Mouse (Mus musculus): ENCODE data around the gene Sipa1l3. TPM values are rescaled to one million over a fixed set of nuclear protein-coding genes. Genes with fewer than 3 reads are reported as not detected.
A peak's percentile ranks its signal among the peaks of the same experiment; 100 is the strongest.

The Sipa1l3 gene
- polyA plus RNA-seq (2015; fragmentation: Nextera tagmentation; extraction: Ambion mirVana): 16.7 and 16.8 TPM in 2 replicates

DNA sequence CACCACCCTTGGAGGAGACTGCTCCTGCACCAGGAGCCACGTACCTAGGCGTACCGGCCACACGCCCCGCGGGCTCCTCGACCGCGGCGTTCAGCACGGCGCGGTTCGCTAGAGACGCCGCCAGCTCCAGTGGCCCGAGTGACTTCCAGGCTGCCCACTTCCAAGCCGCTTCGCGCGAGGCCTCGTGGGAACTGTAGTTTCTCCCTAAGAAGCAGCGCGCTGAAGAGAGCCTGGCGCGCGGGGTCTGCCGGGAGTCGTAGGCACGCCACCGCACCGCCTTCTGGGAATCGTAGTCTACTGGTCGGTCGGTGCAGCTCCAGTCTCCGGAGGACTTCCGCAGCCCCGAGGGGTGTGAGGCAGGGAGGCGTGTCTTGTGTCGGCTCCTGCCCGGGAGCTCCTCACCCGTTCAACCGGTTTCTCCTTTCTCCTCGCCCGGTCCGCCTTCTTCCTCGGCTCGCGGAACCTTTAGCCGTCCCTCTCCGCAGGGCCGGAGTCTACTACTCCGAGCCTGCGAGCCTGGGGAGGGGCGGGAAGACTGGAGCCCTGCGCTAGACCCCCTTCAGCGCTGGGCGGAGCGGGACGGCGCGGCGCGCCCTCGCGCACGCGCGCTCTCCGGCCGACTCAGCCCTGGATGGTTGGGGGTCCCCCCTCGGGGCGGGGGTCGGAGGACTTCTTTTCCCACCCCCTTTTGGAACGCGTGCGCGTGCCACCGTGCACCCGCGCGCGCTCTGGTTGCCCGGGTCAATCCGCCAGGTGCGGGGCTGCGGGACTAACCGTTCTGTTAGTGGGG, at the start of gene Sipa1l3:
Sipa1l3 (minus strand) TSS at position 221 of the 790 bp plus-strand sequence.
- under 1% methylated on average over 88 of the region's 88 CpGs for whole genome bisulfite sequencing

GRCm38 (mm10) chr7:29563006-29563405, 44.6 kb upstream of the Sipa1l3 start:
- ATAC-seq (ENCODE audit: low read depth): no peak
- no peak overlapping the region for H3K27ac ChIP-seq (replicated peaks)
- no peaks in the 10 kb centered on the region for H3K4me1 ChIP-seq (replicated peaks)
- H3K9me3 ChIP-seq: no peaks in the 10 kb centered on the region
- 91% methylated on average over 10 of the region's 10 CpGs for WGBS
- H3K4me2 ChIP-seq: no peak overlapping the region
- no peak overlapping the region for H3K4me3 ChIP-seq
- H3K36me3 ChIP-seq: no peaks in the 10 kb centered on the region
- no peak overlapping the region for H3K9ac ChIP-seq
- no peaks in the 10 kb centered on the region for H3K27me3 ChIP-seq

More for the DNA sequence above, at the start of gene Sipa1l3:
- H3K4me2 ChIP-seq: peak within 1 kb of the TSS; percentile 94
- no peaks in the 10 kb centered on the region for H3K36me3 ChIP-seq
- peak within 1 kb of the TSS; percentile 90 for H3K27ac ChIP-seq (replicated peaks)
- peaks cover 36% of the 10 kb centered on the region for H3K4me1 ChIP-seq (replicated peaks)
- peak within 1 kb of the TSS; percentile 84 for H3K9ac ChIP-seq
- ATAC-seq (ENCODE audit: low read depth): peak; percentile 97
- H3K27me3 ChIP-seq: no peaks in the 10 kb centered on the region
- no peaks in the 10 kb centered on the region for H3K9me3 ChIP-seq
- H3K4me3 ChIP-seq: peak within 1 kb of the TSS; percentile 73

GRCm38 (mm10) chr7:29561046-29561445, 42.6 kb upstream of the Sipa1l3 start:
- ATAC-seq (ENCODE audit: low read depth): no peak
- Histone ChIP-seq H3K36me3 (no peaks in the 10 kb centered on the region), H3K27ac (replicated peaks) (no peak overlapping the region), H3K9me3 (no peaks in the 10 kb centered on the region), H3K27me3 (no peaks in the 10 kb centered on the region), H3K4me1 (replicated peaks) (no peaks in the 10 kb centered on the region), H3K9ac (no peak overlapping the region), H3K4me3 (no peak overlapping the region), H3K4me2 (no peak overlapping the region)
- 83% methylated on average over 9 of the region's 9 CpGs for WGBS

DNA sequence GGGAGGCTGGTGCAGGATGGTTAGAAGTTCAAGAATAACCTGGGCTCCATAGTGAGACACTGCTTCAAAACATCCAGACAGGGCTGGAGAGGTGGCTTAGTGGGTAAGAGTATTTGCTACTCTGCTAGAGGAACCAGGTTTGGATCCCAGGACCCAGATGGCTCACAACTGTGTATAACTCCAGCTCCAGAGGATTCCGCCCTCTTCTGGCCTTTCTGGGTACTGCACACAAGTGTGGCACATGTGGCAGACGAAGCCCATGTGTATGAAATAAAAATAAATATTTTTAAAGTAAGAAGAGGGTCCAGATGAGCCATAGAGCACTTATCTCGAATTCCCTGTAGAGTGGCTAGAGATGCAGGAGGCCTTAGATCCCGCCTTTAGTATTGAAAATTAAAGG, 40.8 kb upstream of the Sipa1l3 start:
- 71% methylated on average over 4 of the region's 4 CpGs for WGBS
- no peaks in the 10 kb centered on the region for H3K27me3 ChIP-seq

GRCm38 (mm10) chr7:29558744-29559143, 40.3 kb upstream of the Sipa1l3 start:
- H3K27me3 ChIP-seq: no peaks in the 10 kb centered on the region
- H3K9ac ChIP-seq: no peak overlapping the region
- H3K27ac ChIP-seq (replicated peaks): no peak overlapping the region
- H3K4me2 ChIP-seq: no peak overlapping the region
- no peaks in the 10 kb centered on the region for H3K9me3 ChIP-seq
- H3K36me3 ChIP-seq: no peaks in the 10 kb centered on the region
- no peak overlapping the region for H3K4me3 ChIP-seq
- no peak for ATAC-seq (ENCODE audit: low read depth)
- H3K4me1 ChIP-seq (replicated peaks): no peaks in the 10 kb centered on the region
- WGBS: 89% methylated on average over 1 of the region's 1 CpGs

More for the DNA sequence above, 40.8 kb upstream of the Sipa1l3 start:
- no peaks in the 10 kb centered on the region for H3K36me3 ChIP-seq
- no peak overlapping the region for H3K4me2 ChIP-seq
- no peaks in the 10 kb centered on the region for H3K4me1 ChIP-seq (replicated peaks)
- no peak overlapping the region for H3K9ac ChIP-seq
- no peak overlapping the region for H3K4me3 ChIP-seq
- no peak overlapping the region for H3K27ac ChIP-seq (replicated peaks)
- ATAC-seq (ENCODE audit: low read depth): no peak
- H3K9me3 ChIP-seq: no peaks in the 10 kb centered on the region

GRCm38 (mm10) chr7:29556283-29556682, 37.8 kb upstream of the Sipa1l3 start:
- Histone ChIP-seq H3K9ac (no peak overlapping the region), H3K9me3 (no peaks in the 10 kb centered on the region), H3K4me2 (no peak overlapping the region), H3K4me3 (no peak overlapping the region), H3K27me3 (no peaks in the 10 kb centered on the region), H3K27ac (replicated peaks) (no peak overlapping the region), H3K4me1 (replicated peaks) (no peaks in the 10 kb centered on the region), H3K36me3 (no peaks in the 10 kb centered on the region)
- WGBS: 80% methylated on average over 4 of the region's 4 CpGs
- no peak for ATAC-seq (ENCODE audit: low read depth)

DNA sequence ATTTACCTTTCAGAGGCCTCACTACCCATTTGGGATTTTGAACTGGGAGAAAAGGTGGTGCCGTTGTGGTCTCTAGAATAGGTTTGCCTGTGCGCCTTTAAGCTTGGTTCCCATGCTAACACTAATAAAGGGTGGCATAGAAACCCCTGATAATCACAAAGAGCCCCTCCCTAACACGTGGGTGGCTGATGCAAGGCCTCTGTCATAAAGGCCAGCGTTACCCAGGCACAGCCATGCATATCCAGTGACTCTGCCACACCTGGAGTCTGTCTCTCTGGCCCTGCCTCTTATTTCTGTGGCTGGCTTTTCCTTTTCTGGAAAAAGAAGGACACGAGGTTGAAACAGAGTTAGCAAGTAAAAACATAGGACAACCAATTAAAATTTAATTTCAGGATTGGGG, 37.1 kb upstream of the Sipa1l3 start:
- H3K27ac ChIP-seq (replicated peaks): no peak overlapping the region
- H3K4me2 ChIP-seq: no peak overlapping the region
- no peaks in the 10 kb centered on the region for H3K36me3 ChIP-seq
- no peak overlapping the region for H3K9ac ChIP-seq
- WGBS: 75% methylated on average over 5 of the region's 5 CpGs
- no peak for ATAC-seq (ENCODE audit: low read depth)
- no peaks in the 10 kb centered on the region for H3K4me1 ChIP-seq (replicated peaks)
- H3K27me3 ChIP-seq: no peaks in the 10 kb centered on the region
- H3K4me3 ChIP-seq: no peak overlapping the region
- H3K9me3 ChIP-seq: no peaks in the 10 kb centered on the region

DNA sequence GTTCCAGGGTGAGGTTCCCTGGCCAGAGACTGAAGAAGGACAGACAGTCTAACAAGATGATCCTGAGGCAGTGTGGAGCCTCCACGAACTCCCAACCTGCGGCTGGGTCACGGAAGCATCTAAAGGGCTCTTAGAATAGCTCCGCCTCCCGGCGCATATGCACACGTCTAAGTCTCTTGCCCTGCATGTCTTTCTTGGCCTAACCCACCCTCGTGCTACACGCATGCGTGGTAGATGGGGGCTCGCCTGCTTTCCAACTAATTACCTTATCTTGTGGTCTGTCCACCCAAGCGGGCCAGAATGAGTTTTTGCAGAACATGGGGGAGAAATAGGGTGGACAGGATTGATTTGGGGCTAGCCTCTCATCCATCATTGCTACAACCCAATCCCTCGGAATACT, 36.6 kb upstream of the Sipa1l3 start:
- 89% methylated on average over 13 of the region's 13 CpGs for WGBS
- Histone ChIP-seq H3K9ac (no peak overlapping the region), H3K9me3 (no peaks in the 10 kb centered on the region), H3K27ac (replicated peaks) (no peak overlapping the region), H3K36me3 (no peaks in the 10 kb centered on the region), H3K27me3 (no peaks in the 10 kb centered on the region), H3K4me1 (replicated peaks) (no peaks in the 10 kb centered on the region), H3K4me3 (no peak overlapping the region), H3K4me2 (no peak overlapping the region)
- no peak for ATAC-seq (ENCODE audit: low read depth)

DNA sequence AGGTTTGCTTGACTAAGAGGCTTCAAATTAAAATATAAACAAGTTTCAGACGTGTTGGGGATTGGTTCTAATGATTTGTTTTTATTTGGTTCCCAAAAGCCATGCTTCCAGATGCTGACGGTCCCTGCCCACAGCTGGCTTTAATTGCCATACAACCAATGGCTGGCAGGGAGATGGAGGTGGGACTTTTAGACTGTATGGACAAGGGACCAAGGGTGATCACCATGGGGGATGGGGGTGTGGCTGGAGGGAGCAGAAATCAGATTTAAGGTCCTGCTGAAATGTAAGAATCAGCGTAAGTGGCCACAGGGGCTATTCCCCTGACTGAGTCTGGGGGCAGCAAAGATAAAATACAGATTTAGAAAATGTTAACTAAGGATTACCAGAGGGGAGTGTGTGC, 32.2 kb upstream of the Sipa1l3 start:
- Histone ChIP-seq H3K4me2 (no peak overlapping the region), H3K9ac (no peak overlapping the region), H3K4me3 (no peak overlapping the region), H3K27ac (replicated peaks) (no peak overlapping the region), H3K27me3 (no peaks in the 10 kb centered on the region), H3K36me3 (no peaks in the 10 kb centered on the region), H3K4me1 (replicated peaks) (no peaks in the 10 kb centered on the region), H3K9me3 (no peaks in the 10 kb centered on the region)
- WGBS: 65% methylated on average over 3 of the region's 3 CpGs
- no peak for ATAC-seq (ENCODE audit: low read depth)

DNA sequence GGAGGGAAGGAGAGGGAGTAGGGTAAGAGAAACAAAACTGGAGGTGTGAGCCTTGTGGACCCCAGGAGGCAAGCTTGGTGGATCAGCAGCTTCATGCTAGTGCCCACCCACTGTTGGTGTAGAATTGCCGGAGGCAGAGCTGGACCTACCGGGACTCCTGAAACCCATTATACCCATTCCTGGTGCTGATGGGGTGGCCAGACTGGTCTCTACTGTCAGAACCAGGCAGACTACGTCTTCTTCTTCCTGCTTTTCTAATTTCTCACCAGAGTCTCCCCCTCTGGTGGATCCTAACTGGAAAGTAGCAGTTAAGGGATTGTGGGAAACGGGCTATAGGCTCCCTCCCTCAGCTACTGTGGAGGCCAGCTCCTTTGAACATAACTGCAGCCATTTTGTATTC, 23.2 kb upstream of the Sipa1l3 start:
- Histone ChIP-seq H3K36me3 (no peaks in the 10 kb centered on the region), H3K4me2 (no peak overlapping the region), H3K4me3 (no peak overlapping the region), H3K4me1 (replicated peaks) (no peaks in the 10 kb centered on the region), H3K9ac (no peak overlapping the region), H3K9me3 (peaks cover 2% of the 10 kb centered on the region; the same call in 1 of the 2 replicates), H3K27me3 (no peaks in the 10 kb centered on the region), H3K27ac (replicated peaks) (no peak overlapping the region)
- 73% methylated on average over 4 of the region's 4 CpGs for WGBS
- ATAC-seq (ENCODE audit: low read depth): no peak

DNA sequence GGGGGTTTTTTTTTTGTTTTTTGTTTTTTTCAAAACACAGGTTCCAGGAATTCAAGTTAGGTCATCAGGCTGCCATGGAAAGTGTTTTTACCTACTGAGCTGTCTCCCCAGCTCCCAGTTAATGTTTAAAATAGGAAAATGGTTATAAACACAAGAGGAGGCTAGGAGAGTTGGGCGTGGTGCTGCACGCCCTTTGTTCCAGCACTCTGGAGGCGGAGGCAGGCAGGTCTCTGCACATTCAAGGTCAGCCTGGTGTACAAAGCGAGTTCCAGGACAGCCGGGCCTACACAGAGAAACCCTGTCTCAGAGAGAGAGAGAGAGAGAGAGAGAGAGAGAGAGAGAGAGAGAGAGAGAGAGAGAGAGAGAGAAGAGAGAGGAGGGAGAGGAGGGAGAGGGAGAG, 22.7 kb upstream of the Sipa1l3 start:
- peaks cover 2% of the 10 kb centered on the region; the same call in 1 of the 2 replicates for H3K9me3 ChIP-seq
- H3K27me3 ChIP-seq: no peaks in the 10 kb centered on the region
- no peak overlapping the region for H3K4me3 ChIP-seq
- no peak for ATAC-seq (ENCODE audit: low read depth)
- 86% methylated on average over 5 of the region's 5 CpGs for WGBS
- no peaks in the 10 kb centered on the region for H3K4me1 ChIP-seq (replicated peaks)
- no peak overlapping the region for H3K4me2 ChIP-seq
- no peaks in the 10 kb centered on the region for H3K36me3 ChIP-seq
- H3K9ac ChIP-seq: no peak overlapping the region
- no peak overlapping the region for H3K27ac ChIP-seq (replicated peaks)

GRCm38 (mm10) chr7:29540631-29541030, 22.2 kb upstream of the Sipa1l3 start:
- ATAC-seq (ENCODE audit: low read depth): no peak
- Histone ChIP-seq H3K4me3 (no peak overlapping the region), H3K4me1 (replicated peaks) (no peaks in the 10 kb centered on the region), H3K4me2 (no peak overlapping the region), H3K27ac (replicated peaks) (no peak overlapping the region), H3K9me3 (peaks cover 2% of the 10 kb centered on the region; the same call in 1 of the 2 replicates), H3K27me3 (no peaks in the 10 kb centered on the region), H3K36me3 (no peaks in the 10 kb centered on the region), H3K9ac (no peak overlapping the region)
- 94% methylated on average over 7 of the region's 7 CpGs for WGBS

GRCm38 (mm10) chr7:29523700-29524099, 5.3 kb upstream of the Sipa1l3 start:
- no peak overlapping the region for H3K27ac ChIP-seq (replicated peaks)
- no peak overlapping the region for H3K4me2 ChIP-seq
- 0 out of 2 replicates have a peak, but pooled peaks cover 6% of the 10 kb centered on the region for H3K4me1 ChIP-seq (replicated peaks)
- ATAC-seq (ENCODE audit: low read depth): no peak
- H3K4me3 ChIP-seq: no peak overlapping the region
- WGBS: 4% methylated on average over 5 of the region's 5 CpGs
- H3K9me3 ChIP-seq: no peaks in the 10 kb centered on the region
- H3K36me3 ChIP-seq: no peaks in the 10 kb centered on the region
- H3K9ac ChIP-seq: no peak overlapping the region
- no peaks in the 10 kb centered on the region for H3K27me3 ChIP-seq
